Mouse (Mus musculus): ENCODE data around the gene Gjc2. TPM values are rescaled to one million over a fixed set of nuclear protein-coding genes. Genes with fewer than 3 reads are reported as not detected.
A peak's percentile ranks its signal among the peaks of the same experiment; 100 is the strongest.

The Gjc2 gene
- polyA plus RNA-seq, 1 experiment: 0.03 TPM

- no peak for TF ChIP-seq GATA1 (IDR thresholded peaks at IDR 0.05; ENCODE audit: low read length)
- TF ChIP-seq TAL1 (IDR thresholded peaks at IDR 0.05; ENCODE audit: low read length): no peak
- peaks cover 20% of the 10 kb centered on the region for H3K36me3 ChIP-seq (ENCODE audit: control insufficient read depth)
- H3K4me3 ChIP-seq (replicated peaks): no peak overlapping the region
- no peaks in the 10 kb centered on the region for H3K27me3 ChIP-seq (ENCODE audit: control insufficient read depth)
- H3K4me1 ChIP-seq (ENCODE audit: control insufficient read depth): peaks cover 87% of the 10 kb centered on the region
- no peaks in the 10 kb centered on the region for H3K9me3 ChIP-seq (ENCODE audit: control insufficient read depth, low read length)
These were observed 17.3 kb downstream of the Gjc2 start for GRCm38 (mm10) chr11:59165616-59166241.

- no peaks in the 10 kb centered on the region for H3K27me3 ChIP-seq (ENCODE audit: control insufficient read depth)
- peak; percentile 82 for TF ChIP-seq TAL1 (IDR thresholded peaks at IDR 0.05; ENCODE audit: low read length)
- peak; percentile 93 for TF ChIP-seq GATA1 (IDR thresholded peaks at IDR 0.05; ENCODE audit: low read length)
- peak overlapping the region; percentile 77 for H3K4me3 ChIP-seq (replicated peaks)
- H3K9me3 ChIP-seq (ENCODE audit: control insufficient read depth, low read length): no peaks in the 10 kb centered on the region
- H3K4me1 ChIP-seq (ENCODE audit: control insufficient read depth): peaks cover 90% of the 10 kb centered on the region
- peaks cover 34% of the 10 kb centered on the region for H3K36me3 ChIP-seq (ENCODE audit: control insufficient read depth)
These were observed 18.6 kb downstream of the Gjc2 start for GRCm38 (mm10) chr11:59164384-59164783.

- H3K9me3 ChIP-seq (ENCODE audit: control insufficient read depth, low read length): no peaks in the 10 kb centered on the region
- H3K4me3 ChIP-seq (replicated peaks): peak within 1 kb of the TSS; percentile 77
- TF ChIP-seq TAL1 (IDR thresholded peaks at IDR 0.05; ENCODE audit: low read length): no peak
- peak; percentile 22; the same call in 1 of the 2 replicates for TF ChIP-seq GATA1 (IDR thresholded peaks at IDR 0.05; ENCODE audit: low read length)
- H3K27me3 ChIP-seq (ENCODE audit: control insufficient read depth): no peaks in the 10 kb centered on the region
- peaks cover 42% of the 10 kb centered on the region for H3K36me3 ChIP-seq (ENCODE audit: control insufficient read depth)
- H3K4me1 ChIP-seq (ENCODE audit: control insufficient read depth): peaks cover 84% of the 10 kb centered on the region
These were observed 19.5 kb downstream of the Gjc2 start, which contains the start of gene Iba57 for GRCm38 (mm10) chr11:59163255-59164236. Gene Iba57 (minus strand): TSS chr11:59163739.

GRCm38 (mm10) chr11:59162443-59163254 is 20.4 kb downstream of the Gjc2 start:
- TF ChIP-seq TAL1 (IDR thresholded peaks at IDR 0.05; ENCODE audit: low read length) (no peak), GATA1 (IDR thresholded peaks at IDR 0.05; ENCODE audit: low read length) (no peak)
- H3K27me3 ChIP-seq (ENCODE audit: control insufficient read depth): no peaks in the 10 kb centered on the region
- peak overlapping the region; percentile 77 for H3K4me3 ChIP-seq (replicated peaks)
- H3K4me1 ChIP-seq (ENCODE audit: control insufficient read depth): peaks cover 75% of the 10 kb centered on the region
- no peaks in the 10 kb centered on the region for H3K9me3 ChIP-seq (ENCODE audit: control insufficient read depth, low read length)
- peaks cover 51% of the 10 kb centered on the region for H3K36me3 ChIP-seq (ENCODE audit: control insufficient read depth)

GRCm38 (mm10) chr11:59161398-59161797 is 21.6 kb downstream of the Gjc2 start:
- peaks cover 64% of the 10 kb centered on the region for H3K4me1 ChIP-seq (ENCODE audit: control insufficient read depth)
- TF ChIP-seq GATA1 (IDR thresholded peaks at IDR 0.05; ENCODE audit: low read length): no peak
- no peak for TF ChIP-seq TAL1 (IDR thresholded peaks at IDR 0.05; ENCODE audit: low read length)

GRCm38 (mm10) chr11:59159558-59159957 is 23.5 kb downstream of the Gjc2 start:
- no peaks in the 10 kb centered on the region for H3K27me3 ChIP-seq (ENCODE audit: control insufficient read depth)
- H3K36me3 ChIP-seq (ENCODE audit: control insufficient read depth): peaks cover 79% of the 10 kb centered on the region
- H3K4me1 ChIP-seq (ENCODE audit: control insufficient read depth): peaks cover 56% of the 10 kb centered on the region
- H3K4me3 ChIP-seq (replicated peaks): no peak overlapping the region
- H3K9me3 ChIP-seq (ENCODE audit: control insufficient read depth, low read length): no peaks in the 10 kb centered on the region
- TF ChIP-seq GATA1 (IDR thresholded peaks at IDR 0.05; ENCODE audit: low read length) (no peak), TAL1 (IDR thresholded peaks at IDR 0.05; ENCODE audit: low read length) (no peak)

More at GRCm38 (mm10) chr11:59161398-59161797, 21.6 kb downstream of the Gjc2 start:
- Histone ChIP-seq H3K27me3 (ENCODE audit: control insufficient read depth) (no peaks in the 10 kb centered on the region), H3K4me3 (replicated peaks) (peak overlapping the region; percentile 4), H3K9me3 (ENCODE audit: control insufficient read depth, low read length) (no peaks in the 10 kb centered on the region), H3K36me3 (ENCODE audit: control insufficient read depth) (peaks cover 63% of the 10 kb centered on the region)

- H3K4me1 ChIP-seq (ENCODE audit: control insufficient read depth): peaks cover 52% of the 10 kb centered on the region
- H3K4me3 ChIP-seq (replicated peaks): no peak overlapping the region
- peaks cover 83% of the 10 kb centered on the region for H3K36me3 ChIP-seq (ENCODE audit: control insufficient read depth)
- no peaks in the 10 kb centered on the region for H3K27me3 ChIP-seq (ENCODE audit: control insufficient read depth)
- TF ChIP-seq TAL1 (IDR thresholded peaks at IDR 0.05; ENCODE audit: low read length): no peak
- no peak for TF ChIP-seq GATA1 (IDR thresholded peaks at IDR 0.05; ENCODE audit: low read length)
- no peaks in the 10 kb centered on the region for H3K9me3 ChIP-seq (ENCODE audit: control insufficient read depth, low read length)
These were observed 23.9 kb downstream of the Gjc2 start for GRCm38 (mm10) chr11:59159099-59159498.

- Histone ChIP-seq H3K4me3 (replicated peaks) (no peak overlapping the region), H3K9me3 (ENCODE audit: control insufficient read depth, low read length) (no peaks in the 10 kb centered on the region), H3K4me1 (ENCODE audit: control insufficient read depth) (peaks cover 27% of the 10 kb centered on the region), H3K27me3 (ENCODE audit: control insufficient read depth) (no peaks in the 10 kb centered on the region), H3K36me3 (ENCODE audit: control insufficient read depth) (peaks cover 65% of the 10 kb centered on the region)
- no peak for TF ChIP-seq TAL1 (IDR thresholded peaks at IDR 0.05; ENCODE audit: low read length)
- no peak for TF ChIP-seq GATA1 (IDR thresholded peaks at IDR 0.05; ENCODE audit: low read length)
These were observed 27.1 kb downstream of the Gjc2 start for GRCm38 (mm10) chr11:59155900-59156299.
